Mouse (Mus musculus): ENCODE data around the gene Gm21818. TPM values are rescaled to one million over a fixed set of nuclear protein-coding genes. Genes with fewer than 3 reads are reported as not detected.
"Not testable (repeated sequence)": the region's sequence is repeated elsewhere in the genome, so short reads cannot be mapped to it uniquely, and the experiment has no call there.

The Gm21818 gene
- not detected for total RNA-seq (2021)
- long read RNA-seq, experiment 1 = 0 reads
- long read RNA-seq, experiment 2 = 0 reads

- intact Hi-C loops (cut with DNase I); H3K4me3 ChIP-seq; DNase-seq; H3K27ac ChIP-seq: not testable (repeated sequence)
Measured at GRCm38 (mm10) chr13:120172133-120172532, at the start of gene Gm21818. TSS of gene Gm21818 (plus strand) at chr13:120172433.

GRCm38 (mm10) chr13:120139946-120140345 lies 32.3 kb upstream of the Gm21818 start, which contains the start of gene Gm20767:
TSS of gene Gm20767 (plus strand) at chr13:120140246.
- H3K27ac ChIP-seq; H3K4me3 ChIP-seq; DNase-seq; intact Hi-C loops (cut with DNase I): not testable (repeated sequence)

- H3K27ac ChIP-seq; DNase-seq; H3K4me3 ChIP-seq; intact Hi-C loops (cut with DNase I): not testable (repeated sequence)
Measured at GRCm38 (mm10) chr13:120142348-120142747, 29.9 kb upstream of the Gm21818 start.

- DNase-seq; intact Hi-C loops (cut with DNase I); H3K27ac ChIP-seq; H3K4me3 ChIP-seq: not testable (repeated sequence)
Measured at GRCm38 (mm10) chr13:120149660-120150407, 22.4 kb upstream of the Gm21818 start.

- H3K27ac ChIP-seq; intact Hi-C loops (cut with DNase I); DNase-seq; H3K4me3 ChIP-seq: not testable (repeated sequence)
Measured at GRCm38 (mm10) chr13:120150589-120150988, 21.6 kb upstream of the Gm21818 start.

GRCm38 (mm10) chr13:120168301-120168700 lies 3.9 kb upstream of the Gm21818 start:
- H3K4me3 ChIP-seq; DNase-seq; intact Hi-C loops (cut with DNase I); H3K27ac ChIP-seq: not testable (repeated sequence)

GRCm38 (mm10) chr13:120196189-120196821 lies 24.1 kb downstream of the Gm21818 start:
- intact Hi-C loops (cut with DNase I); DNase-seq; H3K27ac ChIP-seq; H3K4me3 ChIP-seq: not testable (repeated sequence)

GRCm38 (mm10) chr13:120215847-120216246 lies 43.6 kb downstream of the Gm21818 start, which contains the start of gene Gm21762:
TSS of gene Gm21762 (minus strand) at chr13:120215947.
- DNase-seq; intact Hi-C loops (cut with DNase I); H3K4me3 ChIP-seq; H3K27ac ChIP-seq: not testable (repeated sequence)

GRCm38 (mm10) chr13:120220922-120221321 lies 48.7 kb downstream of the Gm21818 start:
- H3K4me3 ChIP-seq; intact Hi-C loops (cut with DNase I); H3K27ac ChIP-seq; DNase-seq: not testable (repeated sequence)

GRCm38 (mm10) chr13:120223012-120223659 lies 50.9 kb downstream of the Gm21818 start:
- intact Hi-C loops (cut with DNase I); H3K27ac ChIP-seq; H3K4me3 ChIP-seq; DNase-seq: not testable (repeated sequence)

Other genes with a start within 250 kb of the Gm21818 start
- not detected for gene Gm21761, start 243.2 kb upstream of the Gm21818 start, total RNA-seq (2021)
- not detected for gene B020031M17Rik, start 221.6 kb upstream of the Gm21818 start, total RNA-seq (2021)
- not detected for gene Gm36079, start 145.4 kb upstream of the Gm21818 start, total RNA-seq (2021)
- gene Gm21188, start 120.2 kb upstream of the Gm21818 start, total RNA-seq (2021) = under 1 TPM; 0.13 to 0.22 TPM
- gene Gm20767, start 32.2 kb upstream of the Gm21818 start, total RNA-seq (2021) = not detected
- not detected for gene Gm21762, start 43.5 kb downstream of the Gm21818 start, total RNA-seq (2021)
- not detected for gene Gm21731, start 66.7 kb downstream of the Gm21818 start, total RNA-seq (2021)
- not detected for gene AF067061, start 90.7 kb downstream of the Gm21818 start, total RNA-seq (2021)
- gene BC147527, start 128.0 kb downstream of the Gm21818 start, total RNA-seq (2021) = not detected
- not detected for gene Tcstv3, start 144.4 kb downstream of the Gm21818 start, total RNA-seq (2021)

Data from gastrocnemius, adult 2 months (tissue).